Mouse (Mus musculus): ENCODE results near the gene Magt1.
"Not testable (repeated sequence)": the region's sequence is repeated elsewhere in the genome, so short reads cannot be mapped to it uniquely, and the experiment has no call there.

Gene Magt1

GRCm38 (mm10) chrX:106011465-106012159, at the start of gene Magt1:
Gene Magt1, minus strand, starts transcription at chrX:106011906.
- DNase-seq: peak; percentile 74 to 88

GRCm38 (mm10) chrX:106048191-106048590, 36.5 kb upstream of the Magt1 start:
- DNase-seq: no peak

DNA sequence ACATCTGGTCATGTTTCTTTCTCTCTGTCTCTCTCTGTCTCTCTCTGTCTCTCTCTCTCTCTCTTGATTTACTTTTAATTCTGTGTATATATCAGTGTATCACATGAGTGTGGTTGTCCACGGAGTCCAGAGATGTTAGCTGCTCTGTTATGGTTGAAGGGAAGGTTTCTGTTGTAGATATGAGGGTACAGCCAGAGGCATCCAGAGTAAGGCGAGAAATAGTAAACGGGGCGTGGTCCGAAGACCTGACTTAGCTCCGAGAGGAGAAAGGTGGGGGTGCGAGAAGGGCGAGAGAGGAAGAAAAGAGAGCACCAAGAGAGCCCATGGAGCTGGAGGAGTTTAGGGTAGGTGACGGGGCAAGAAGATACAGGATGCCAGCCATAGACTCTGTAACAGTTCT, 34.2 kb upstream of the Magt1 start:
- no peak for DNase-seq

- no peak for DNase-seq
Measured at GRCm38 (mm10) chrX:106045455-106045854, 33.7 kb upstream of the Magt1 start.

GRCm38 (mm10) chrX:106043863-106044617, 32.3 kb upstream of the Magt1 start:
- no peak for DNase-seq

GRCm38 (mm10) chrX:106037185-106037752, 25.6 kb upstream of the Magt1 start:
- no peak for DNase-seq

GRCm38 (mm10) chrX:106035727-106036126, 24.0 kb upstream of the Magt1 start:
- DNase-seq: no peak

DNA sequence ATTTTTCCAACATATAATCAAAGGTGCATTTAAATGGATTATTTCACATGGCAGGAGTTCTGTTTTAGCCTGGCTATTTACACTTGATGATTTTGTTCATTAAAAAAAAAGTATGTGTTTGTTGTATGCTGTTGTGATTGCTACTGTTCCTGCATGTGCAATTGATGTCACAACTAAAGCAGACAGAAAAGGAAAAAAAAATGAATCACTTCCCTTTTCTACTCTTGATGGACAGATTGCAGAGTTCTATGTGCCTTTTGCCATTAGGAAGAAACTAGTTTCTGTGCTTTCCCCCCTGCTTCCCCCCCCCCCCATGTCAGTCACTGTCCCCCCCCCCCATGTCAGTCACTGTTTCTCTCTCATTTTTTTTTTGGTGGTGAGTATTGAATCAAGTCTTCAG, 19.4 kb upstream of the Magt1 start:
- no peak for DNase-seq

GRCm38 (mm10) chrX:106030176-106030575, 18.5 kb upstream of the Magt1 start:
- DNase-seq: no peak

GRCm38 (mm10) chrX:106027343-106027674, 15.6 kb upstream of the Magt1 start:
- no peak for DNase-seq

- peak; percentile 77 to 91 for DNase-seq
Measured at GRCm38 (mm10) chrX:106026418-106027342, 15.0 kb upstream of the Magt1 start, which contains the start of gene Atp7a. Gene Atp7a, plus strand, starts transcription at chrX:106027276.

GRCm38 (mm10) chrX:106017516-106017915, 5.8 kb upstream of the Magt1 start:
- DNase-seq: no peak

DNA sequence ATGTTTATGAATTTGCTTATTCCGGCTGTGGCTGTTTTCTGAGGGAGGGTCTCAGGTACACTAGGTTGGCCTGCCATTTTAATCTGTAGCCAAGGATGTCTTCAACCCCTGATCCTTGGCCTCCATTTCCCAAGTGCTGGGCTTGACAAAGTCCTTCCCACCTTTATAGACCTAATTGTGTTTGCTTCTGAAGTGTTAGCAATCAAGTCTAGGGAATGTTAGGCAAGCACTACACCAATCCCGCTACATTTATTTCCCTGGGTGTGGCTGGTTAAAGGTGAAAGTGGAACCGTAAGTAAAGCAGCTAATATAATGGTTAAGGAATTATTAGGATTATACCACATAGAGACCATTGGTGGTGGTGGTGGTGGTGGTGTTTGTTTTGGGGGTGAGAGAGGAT, 5.4 kb upstream of the Magt1 start:
- no peak for DNase-seq

GRCm38 (mm10) chrX:106015571-106016322, 4.0 kb upstream of the Magt1 start, which contains the start of gene Cox7b:
Gene Cox7b, plus strand, starts transcription at chrX:106015700.
- DNase-seq: peak; percentile 75 to 83

GRCm38 (mm10) chrX:106014741-106015377, 3.2 kb upstream of the Magt1 start:
- DNase-seq: not testable (repeated sequence)

DNA sequence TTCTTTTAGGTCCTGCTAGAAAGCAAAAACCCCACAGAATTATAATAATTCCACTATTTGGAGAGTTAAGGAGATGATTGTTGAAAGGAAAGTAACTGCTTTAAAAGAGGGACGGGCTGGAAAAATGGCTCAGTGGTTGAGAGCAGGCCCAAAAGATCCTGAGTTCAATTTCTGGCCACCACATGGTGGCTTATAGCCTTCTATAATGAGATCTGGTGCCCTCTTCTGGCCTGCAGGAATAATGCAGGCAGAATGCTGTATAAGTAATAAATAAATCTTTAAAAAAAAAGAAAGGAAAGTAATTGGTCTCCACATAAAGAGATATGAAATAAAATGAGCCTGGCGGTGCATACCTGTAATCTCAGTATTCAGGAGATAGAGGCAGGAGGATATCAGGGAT, 1.5 kb upstream of the Magt1 start:
- DNase-seq: peak; percentile 36 to 68

GRCm38 (mm10) chrX:106012559-106012958, 853 bp upstream of the Magt1 start:
- DNase-seq: peak in 1 of 2 experiments; percentile 8

DNA sequence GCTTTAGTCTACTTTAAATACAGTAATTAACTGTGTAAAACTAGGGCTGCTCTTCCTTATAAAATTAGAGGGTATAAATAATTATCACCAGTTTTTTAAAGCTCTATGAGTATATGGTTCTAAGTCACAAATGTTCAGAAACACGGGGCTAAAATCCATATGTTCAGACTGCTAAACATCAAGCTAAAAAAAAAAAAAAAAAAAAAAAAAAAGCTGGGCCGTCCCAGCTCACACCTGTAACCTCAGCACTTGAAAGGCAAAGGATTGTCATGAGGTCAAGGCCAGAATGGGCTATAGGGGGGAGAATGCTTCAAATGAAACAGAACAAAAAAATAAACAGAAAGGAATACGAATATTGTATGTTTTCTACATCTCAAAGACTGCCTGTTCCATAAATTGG, 944 bp downstream of the Magt1 start:
- no peak for DNase-seq

DNA sequence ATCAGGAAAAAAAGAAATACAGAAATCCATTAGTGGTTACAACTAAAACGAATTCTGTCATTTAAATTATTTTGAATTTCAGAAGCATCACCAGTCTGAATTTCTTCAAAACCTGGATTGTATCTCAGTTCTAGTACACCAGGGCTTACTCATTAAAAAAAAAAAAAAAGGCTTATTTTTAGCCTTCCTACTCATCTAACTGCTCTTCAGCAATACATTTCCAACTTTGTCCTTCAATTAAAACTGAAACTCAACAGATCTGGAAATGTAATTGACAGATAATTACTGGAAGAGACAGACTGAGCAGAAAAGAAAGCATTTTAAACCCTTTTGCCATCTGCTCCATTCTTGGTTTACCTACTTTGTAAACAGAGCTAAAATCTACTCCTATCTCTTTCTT, 10.1 kb downstream of the Magt1 start:
- DNase-seq: no peak

DNA sequence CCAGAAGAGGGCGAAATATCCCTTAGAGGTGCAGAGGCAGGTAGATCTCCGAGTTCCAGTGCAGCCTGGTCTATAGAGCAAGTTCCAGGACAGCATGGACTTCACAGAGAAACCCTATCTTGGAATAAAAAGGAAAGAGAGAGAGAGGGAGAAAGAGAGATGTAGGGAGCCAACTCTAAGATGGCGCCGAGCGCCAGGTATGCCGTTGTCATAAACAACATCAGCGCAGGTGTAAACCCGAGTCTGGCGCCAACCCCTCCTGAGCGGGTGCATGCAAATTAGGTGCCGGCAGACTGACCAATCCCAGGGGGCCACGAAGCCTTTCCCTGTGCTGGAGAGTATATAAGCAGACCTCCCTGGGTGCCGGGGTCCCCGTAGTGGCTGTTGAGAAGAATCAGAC, 54.6 kb downstream of the Magt1 start:
- DNase-seq: not testable (repeated sequence)

GRCm38 (mm10) chrX:105953999-105954398, 57.7 kb downstream of the Magt1 start:
- DNase-seq: peak in 1 of 2 experiments; percentile 30

All from cerebellum, postnatal 25 days (tissue).